Mouse (Mus musculus) hindbrain, embryonic 14.5 days (tissue): ENCODE data around the gene Abcf2. TPM values are rescaled to one million over a fixed set of nuclear protein-coding genes. Genes with fewer than 3 reads are reported as not detected.

Experiments used
- ATAC-seq: fragments of 200-750 bp; cut with Nextera tagmentation; 2 replicates; pipeline ENCODE4 v1.8.0; 2017; ENCODE audit warnings: moderate number of reproducible peaks, mild to moderate bottlenecking, moderate TSS enrichment, moderate library complexity; ENCODE audit not compliant: low FRiP score
- DNase-seq: peaks from one replicate; pipeline ENCODE4 v3.0.0-alpha.2; 2015; ENCODE audit warnings: low spot score
- H3K27ac ChIP-seq: fragments of 300-500 bp; sonication (generic); 2 replicates; pipeline ENCODE4 v1.5.1; 2014; ENCODE audit warnings: mild to moderate bottlenecking, moderate library complexity
- H3K27me3 ChIP-seq: fragments of 300-500 bp; sonication (generic); 2 replicates; pipeline ENCODE4 v1.6.1; 2014; ENCODE audit warnings: mild to moderate bottlenecking, low read length, mixed read lengths; ENCODE audit not compliant: control insufficient read depth, insufficient read depth
- H3K36me3 ChIP-seq: fragments of 300-500 bp; sonication (generic); replicated peaks from 2 replicates; pipeline ENCODE4 v1.6.1; 2014; ENCODE audit not compliant: control insufficient read depth, insufficient read depth
- H3K4me1 ChIP-seq: fragments of 300-500 bp; sonication (generic); replicated peaks from 2 replicates; pipeline ENCODE4 v1.6.1; 2014; ENCODE audit warnings: antibody characterized with exemption, low read length, mixed read lengths; ENCODE audit not compliant: control insufficient read depth, insufficient read depth
- H3K4me2 ChIP-seq: fragments of 300-500 bp; sonication (generic); replicated peaks from 2 replicates; pipeline ENCODE4 v1.6.1; 2014; ENCODE audit warnings: mild to moderate bottlenecking, moderate library complexity
- H3K4me3 ChIP-seq: fragments of 300-500 bp; sonication (generic); replicated peaks from 2 replicates; pipeline ENCODE4 v1.5.1; 2014; ENCODE audit warnings: mild to moderate bottlenecking, low read length
- H3K9ac ChIP-seq: fragments of 300-500 bp; sonication (generic); 2 replicates; pipeline ENCODE4 v1.6.1; 2014
- H3K9me3 ChIP-seq: fragments of 300-500 bp; sonication (generic); 2 replicates; pipeline ENCODE4 v1.6.1; 2016; ENCODE audit warnings: low read length; ENCODE audit not compliant: control insufficient read depth
- WGBS: fragments of 180-500 bp; shearing (Covaris S2); extraction: QIAGEN DNeasy Blood & Tissue Kit; methylation state at CpG from one replicate; pipeline ENCODE4 v1.1.7; 2014; 5-methylcytosine and 5-hydroxymethylcytosine counted together
- polyA plus RNA-seq: library from polyadenylated mRNA; unstranded; fragments of >200 nt; fragmentation: Nextera tagmentation; extraction: Ambion mirVana; gene quantifications from 2 replicates; pipeline ENCODE4 v1.2.1, GENCODE M21; 2014

Abcf2 gene
- polyA plus RNA-seq, 1 experiment from 2014 or later: 72.3 TPM

- H3K4me2 ChIP-seq: peak overlapping the region; percentile 39
- no peak for ATAC-seq
- H3K4me1 ChIP-seq: peaks cover 64% of the 10 kb centered on the region
- peaks cover 38% of the 10 kb centered on the region for H3K36me3 ChIP-seq
- peak overlapping the region; percentile 7; the same call in 1 of the 2 replicates for H3K4me3 ChIP-seq
- H3K9me3 ChIP-seq: no peaks in the 10 kb centered on the region
- peak; percentile 89 for DNase-seq
- WGBS: 43% methylated on average over 2 of the region's 2 CpGs
- peak overlapping the region; percentile 37 for H3K9ac ChIP-seq
- H3K27ac ChIP-seq: peak overlapping the region; percentile 83
- no peaks in the 10 kb centered on the region for H3K27me3 ChIP-seq
Observed at GRCm38 (mm10) chr5:24597221-24597728, 20.0 kb upstream of the Abcf2 start.

GRCm38 (mm10) chr5:24596519-24597171 is 19.4 kb upstream of the Abcf2 start:
- H3K4me1 ChIP-seq: peaks cover 60% of the 10 kb centered on the region
- H3K9me3 ChIP-seq: no peaks in the 10 kb centered on the region
- H3K9ac ChIP-seq: peak overlapping the region; percentile 37
- 11% methylated on average over 11 of the region's 11 CpGs for WGBS
- H3K27ac ChIP-seq: peak overlapping the region; percentile 83
- DNase-seq (peak; percentile 67), ATAC-seq (peak; percentile 39)
- no peaks in the 10 kb centered on the region for H3K27me3 ChIP-seq
- H3K36me3 ChIP-seq: peaks cover 44% of the 10 kb centered on the region
- H3K4me3 ChIP-seq: peak overlapping the region; percentile 7; the same call in 1 of the 2 replicates
- H3K4me2 ChIP-seq: peak overlapping the region; percentile 39

DNA sequence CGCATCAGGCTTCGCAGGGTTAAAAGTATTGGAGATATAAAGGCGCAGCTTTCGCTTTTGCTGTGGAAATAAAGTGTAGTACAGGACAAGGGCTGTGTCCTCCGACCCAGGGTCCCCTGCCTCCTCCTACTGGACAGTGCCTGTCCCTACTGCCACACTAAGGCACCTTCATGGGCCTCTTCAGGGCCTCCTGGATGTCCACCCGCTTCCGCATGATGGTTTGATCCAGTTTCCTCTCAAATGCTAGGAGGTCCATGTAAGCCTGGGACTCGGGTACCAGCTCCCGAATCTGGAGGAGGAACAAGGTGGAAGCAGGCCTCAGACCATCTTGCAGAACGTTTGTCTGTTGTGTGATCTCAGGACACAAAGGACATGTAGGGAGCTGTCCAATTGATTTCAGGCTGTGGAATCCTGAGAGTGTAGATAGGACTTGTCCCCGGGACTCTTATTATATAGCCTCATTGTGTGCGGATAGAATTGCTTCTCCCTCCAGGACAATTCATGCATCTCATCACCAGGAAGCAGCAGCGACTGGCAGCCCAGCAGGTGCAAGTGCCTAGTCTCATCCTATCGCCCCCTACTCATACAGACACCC is 18.6 kb upstream of the Abcf2 start:
- Histone ChIP-seq H3K9me3 (no peaks in the 10 kb centered on the region), H3K9ac (peak overlapping the region; percentile 37; the same call in 1 of the 2 replicates), H3K4me3 (no peak overlapping the region), H3K36me3 (peaks cover 52% of the 10 kb centered on the region), H3K4me2 (peak overlapping the region; percentile 39), H3K27me3 (no peaks in the 10 kb centered on the region), H3K27ac (peak overlapping the region; percentile 83), H3K4me1 (peaks cover 52% of the 10 kb centered on the region)
- ATAC-seq (no peak), DNase-seq (no peak)
- WGBS: 42% methylated on average over 14 of the region's 14 CpGs

GRCm38 (mm10) chr5:24595261-24595660 is 18.0 kb upstream of the Abcf2 start:
- H3K27ac ChIP-seq: peak overlapping the region; percentile 83; the same call in 1 of the 2 replicates
- H3K4me3 ChIP-seq: no peak overlapping the region
- 0 out of 2 replicates have a peak overlapping the region, but pooled peaks have one; percentile 37 for H3K9ac ChIP-seq
- no peak overlapping the region for H3K4me2 ChIP-seq
- DNase-seq: no peak
- WGBS: 94% methylated on average over 5 of the region's 5 CpGs
- H3K36me3 ChIP-seq: peaks cover 57% of the 10 kb centered on the region
- no peaks in the 10 kb centered on the region for H3K27me3 ChIP-seq
- peaks cover 46% of the 10 kb centered on the region for H3K4me1 ChIP-seq
- no peaks in the 10 kb centered on the region for H3K9me3 ChIP-seq
- no peak for ATAC-seq

DNA sequence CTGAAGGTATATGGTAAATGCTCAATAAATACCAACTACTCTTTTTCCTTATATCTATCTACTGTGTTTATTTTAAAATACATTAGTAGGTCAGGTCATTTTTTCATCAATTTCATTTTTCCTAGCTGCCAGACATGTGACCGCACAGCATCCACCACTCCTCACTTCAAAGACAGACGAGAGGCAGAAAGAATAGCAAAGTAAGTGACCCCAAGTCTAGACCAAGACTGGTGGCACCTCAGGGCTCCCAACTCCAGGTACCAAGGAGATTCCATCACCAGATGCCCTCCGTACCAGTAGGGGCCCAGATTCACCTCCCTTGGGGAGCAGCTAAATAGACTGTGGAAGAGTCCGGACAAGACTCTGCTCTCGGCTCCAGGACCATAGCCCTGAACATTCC is 17.1 kb upstream of the Abcf2 start:
- H3K27me3 ChIP-seq: no peaks in the 10 kb centered on the region
- H3K9me3 ChIP-seq: no peaks in the 10 kb centered on the region
- peaks cover 40% of the 10 kb centered on the region for H3K4me1 ChIP-seq
- no peak overlapping the region for H3K9ac ChIP-seq
- WGBS: 92% methylated on average over 5 of the region's 5 CpGs
- no peak overlapping the region for H3K4me3 ChIP-seq
- H3K4me2 ChIP-seq: no peak overlapping the region
- DNase-seq (no peak), ATAC-seq (no peak)
- peaks cover 66% of the 10 kb centered on the region for H3K36me3 ChIP-seq
- no peak overlapping the region for H3K27ac ChIP-seq

- no peak overlapping the region for H3K9ac ChIP-seq
- H3K36me3 ChIP-seq: peaks cover 70% of the 10 kb centered on the region
- no peak for ATAC-seq
- H3K4me2 ChIP-seq: no peak overlapping the region
- no peak overlapping the region for H3K27ac ChIP-seq
- H3K9me3 ChIP-seq: no peaks in the 10 kb centered on the region
- H3K27me3 ChIP-seq: no peaks in the 10 kb centered on the region
- H3K4me3 ChIP-seq: no peak overlapping the region
- 75% methylated on average over 10 of the region's 10 CpGs for WGBS
- DNase-seq: no peak
- H3K4me1 ChIP-seq: peaks cover 37% of the 10 kb centered on the region
Observed at GRCm38 (mm10) chr5:24593928-24594327, 16.7 kb upstream of the Abcf2 start.

- no peak overlapping the region for H3K27ac ChIP-seq
- H3K9ac ChIP-seq: no peak overlapping the region
- ATAC-seq (no peak), DNase-seq (no peak)
- no peak overlapping the region for H3K4me3 ChIP-seq
- WGBS: 79% methylated on average over 10 of the region's 10 CpGs
- peaks cover 77% of the 10 kb centered on the region for H3K36me3 ChIP-seq
- H3K4me1 ChIP-seq: peaks cover 30% of the 10 kb centered on the region
- no peaks in the 10 kb centered on the region for H3K27me3 ChIP-seq
- H3K9me3 ChIP-seq: no peaks in the 10 kb centered on the region
- no peak overlapping the region for H3K4me2 ChIP-seq
Observed at GRCm38 (mm10) chr5:24593230-24593629, 16.0 kb upstream of the Abcf2 start.

GRCm38 (mm10) chr5:24592471-24593160 is 15.3 kb upstream of the Abcf2 start:
- Histone ChIP-seq H3K4me3 (no peak overlapping the region), H3K27me3 (no peaks in the 10 kb centered on the region), H3K9ac (no peak overlapping the region), H3K36me3 (peaks cover 78% of the 10 kb centered on the region), H3K4me2 (no peak overlapping the region), H3K27ac (no peak overlapping the region), H3K9me3 (no peaks in the 10 kb centered on the region), H3K4me1 (peaks cover 28% of the 10 kb centered on the region)
- no peak for ATAC-seq
- WGBS: 66% methylated on average over 21 of the region's 21 CpGs
- DNase-seq: no peak

DNA sequence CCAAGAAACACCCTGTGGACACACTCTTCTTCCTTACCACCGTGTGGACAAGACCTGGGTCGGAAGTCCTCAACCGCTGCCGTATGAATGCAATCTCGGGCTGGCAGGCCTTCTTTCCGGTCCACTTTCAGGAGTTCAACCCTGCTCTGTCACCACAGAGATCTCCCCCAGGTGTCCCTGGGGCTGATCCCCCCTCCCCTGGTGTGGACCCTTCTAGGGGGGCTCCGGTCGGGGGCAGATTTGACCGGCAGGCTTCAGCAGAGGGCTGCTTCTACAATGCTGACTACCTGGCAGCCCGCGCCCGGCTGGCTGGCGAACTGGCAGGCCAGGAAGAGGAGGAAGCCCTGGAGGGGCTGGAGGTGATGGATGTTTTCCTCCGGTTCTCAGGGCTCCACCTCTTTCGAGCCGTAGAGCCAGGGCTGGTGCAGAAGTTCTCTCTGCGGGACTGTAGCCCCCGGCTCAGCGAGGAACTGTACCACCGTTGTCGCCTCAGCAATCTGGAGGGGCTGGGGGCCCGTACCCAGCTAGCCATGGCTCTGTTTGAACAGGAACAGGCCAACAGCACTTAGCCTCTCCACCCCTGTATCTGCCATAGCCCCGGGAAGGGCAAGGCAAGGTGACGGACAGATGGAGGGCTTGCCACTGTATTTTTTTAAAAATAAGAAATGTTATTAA is 14.7 kb upstream of the Abcf2 start:
- Histone ChIP-seq H3K27ac (no peak overlapping the region), H3K4me1 (peaks cover 28% of the 10 kb centered on the region), H3K4me3 (no peak overlapping the region), H3K4me2 (no peak overlapping the region), H3K9ac (no peak overlapping the region), H3K36me3 (peaks cover 78% of the 10 kb centered on the region), H3K27me3 (no peaks in the 10 kb centered on the region), H3K9me3 (no peaks in the 10 kb centered on the region)
- ATAC-seq (no peak), DNase-seq (no peak)
- WGBS: 57% methylated on average over 24 of the region's 24 CpGs
